Mouse (Mus musculus) midbrain, postnatal 0 days (tissue): Measurements from ENCODE around the gene Gpx1. TPM values are rescaled to one million over a fixed set of nuclear protein-coding genes. Genes with fewer than 3 reads are reported as not detected.
"Not testable (repeated sequence)": the region's sequence is repeated elsewhere in the genome, so short reads cannot be mapped to it uniquely, and the experiment has no call there.

Experiments used
- ATAC-seq: fragments of 200-750 bp; cut with Nextera tagmentation; 2 replicates; pipeline ENCODE4 v1.8.0; 2017; ENCODE audit warnings: moderate number of reproducible peaks, mild to moderate bottlenecking, moderate TSS enrichment, moderate library complexity; ENCODE audit not compliant: low FRiP score
- DNase-seq: peaks from one replicate; pipeline ENCODE4 v3.0.0-alpha.2; 2015; ENCODE audit warnings: low spot score
- H3K27ac ChIP-seq: fragments of 300-500 bp; sonication (generic); 2 replicates; pipeline ENCODE4 v1.5.1; 2014; ENCODE audit warnings: low read depth, mild to moderate bottlenecking, low read length, mixed read lengths
- H3K27me3 ChIP-seq: fragments of 300-500 bp; sonication (generic); 2 replicates; pipeline ENCODE4 v1.6.1; 2014; ENCODE audit warnings: low read length, control low read depth, mixed read lengths; ENCODE audit not compliant: insufficient read depth
- H3K36me3 ChIP-seq: fragments of 300-500 bp; sonication (generic); 2 replicates; pipeline ENCODE4 v1.6.1; 2014; ENCODE audit warnings: low read length, control low read depth, mixed read lengths; ENCODE audit not compliant: insufficient read depth
- H3K4me1 ChIP-seq: fragments of 300-500 bp; sonication (generic); 2 replicates; pipeline ENCODE4 v1.6.1; 2014; ENCODE audit warnings: mild to moderate bottlenecking, control low read depth, antibody characterized with exemption, low read length, mixed read lengths; ENCODE audit not compliant: insufficient read depth
- H3K4me2 ChIP-seq: fragments of 300-500 bp; sonication (generic); 2 replicates; pipeline ENCODE4 v1.6.1; 2014; ENCODE audit warnings: low read depth, mild to moderate bottlenecking, low read length, mixed read lengths; ENCODE audit not compliant: poor library complexity, severe bottlenecking
- H3K4me3 ChIP-seq: fragments of 300-500 bp; sonication (generic); 2 replicates; pipeline ENCODE4 v1.5.1; 2014; ENCODE audit warnings: low read depth, mild to moderate bottlenecking, low read length, moderate library complexity
- H3K9ac ChIP-seq: fragments of 300-500 bp; sonication (generic); replicated peaks from 2 replicates; pipeline ENCODE4 v1.6.1; 2014; ENCODE audit warnings: mild to moderate bottlenecking, low read length, moderate library complexity, mixed read lengths; ENCODE audit not compliant: poor library complexity, severe bottlenecking
- H3K9me3 ChIP-seq: fragments of 300-500 bp; sonication (generic); 2 replicates; pipeline ENCODE4 v1.6.1; 2016; ENCODE audit warnings: low read length, control low read depth
- CTCF ChIP-seq: IDR thresholded peaks from 2 replicates; pipeline ENCODE4 v1.5.1; 2016; ENCODE audit warnings: antibody characterized with exemption, mild to moderate bottlenecking
- WGBS: fragments of 180-500 bp; shearing (Covaris S2); extraction: QIAGEN DNeasy Blood & Tissue Kit; methylation state at CpG from one replicate; pipeline ENCODE4 v1.1.7; 2014; 5-methylcytosine and 5-hydroxymethylcytosine counted together
- polyA plus RNA-seq: library from polyadenylated mRNA; unstranded; fragments of >200 nt; fragmentation: Nextera tagmentation; extraction: Ambion mirVana; gene quantifications from 2 replicates; pipeline ENCODE4 v1.2.1, GENCODE M21; 2015
- total RNA-seq: library from RNA; depleted of rRNA; stranded (reverse); fragments of >200 nt; gene quantifications from 2 replicates; pipeline ENCODE4 v1.2.3, GENCODE M21; 2014

The Gpx1 gene
- total and polyA plus RNA-seq, 2 experiments from 2014 or later: 225 to 430 TPM

GRCm38 (mm10) chr9:108307021-108307807 lies 31.5 kb upstream of the Gpx1 start:
- H3K27ac ChIP-seq: peak overlapping the region; percentile 95
- peaks cover 15% of the 10 kb centered on the region for H3K36me3 ChIP-seq
- peaks cover 14% of the 10 kb centered on the region for H3K4me1 ChIP-seq
- H3K9ac ChIP-seq: peak overlapping the region; percentile 95
- H3K9me3 ChIP-seq: no peaks in the 10 kb centered on the region
- peak overlapping the region; percentile 95 for H3K4me3 ChIP-seq
- TF ChIP-seq CTCF: no peak
- DNase-seq (no peak), ATAC-seq (no peak)
- 19% methylated on average over 12 of the region's 12 CpGs for WGBS
- no peaks in the 10 kb centered on the region for H3K27me3 ChIP-seq
- peak overlapping the region; percentile 55 for H3K4me2 ChIP-seq

DNA sequence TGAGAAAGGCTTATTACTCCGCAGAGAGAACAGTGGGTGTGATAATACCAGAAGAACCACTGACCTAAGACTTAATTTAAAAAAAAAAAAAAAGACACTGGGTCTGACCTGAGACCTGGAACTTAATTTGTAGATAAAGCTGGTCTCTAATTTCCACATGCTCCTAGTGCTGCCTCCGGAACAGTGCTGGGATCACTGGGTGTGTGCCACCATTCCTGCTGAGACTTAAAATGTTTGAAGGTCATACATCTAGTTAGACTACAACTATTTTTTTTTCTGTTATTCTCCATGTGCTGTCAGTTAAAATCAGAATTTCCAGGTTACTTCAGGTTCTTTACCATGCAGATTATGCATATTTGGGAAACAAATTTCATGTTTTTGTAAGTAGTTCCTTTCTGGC lies 30.6 kb upstream of the Gpx1 start:
- H3K4me2 ChIP-seq: peak overlapping the region; percentile 55
- peaks cover 8% of the 10 kb centered on the region for H3K36me3 ChIP-seq
- H3K4me3 ChIP-seq: peak overlapping the region; percentile 95
- ATAC-seq: no peak
- no peak for DNase-seq
- H3K9ac ChIP-seq: 0 out of 2 replicates have a peak overlapping the region, but pooled peaks have one; percentile 19
- H3K9me3 ChIP-seq: no peaks in the 10 kb centered on the region
- 36% methylated on average over 2 of the region's 2 CpGs for WGBS
- no peaks in the 10 kb centered on the region for H3K27me3 ChIP-seq
- no peak overlapping the region for H3K27ac ChIP-seq
- no peak for TF ChIP-seq CTCF
- peaks cover 14% of the 10 kb centered on the region for H3K4me1 ChIP-seq

DNA sequence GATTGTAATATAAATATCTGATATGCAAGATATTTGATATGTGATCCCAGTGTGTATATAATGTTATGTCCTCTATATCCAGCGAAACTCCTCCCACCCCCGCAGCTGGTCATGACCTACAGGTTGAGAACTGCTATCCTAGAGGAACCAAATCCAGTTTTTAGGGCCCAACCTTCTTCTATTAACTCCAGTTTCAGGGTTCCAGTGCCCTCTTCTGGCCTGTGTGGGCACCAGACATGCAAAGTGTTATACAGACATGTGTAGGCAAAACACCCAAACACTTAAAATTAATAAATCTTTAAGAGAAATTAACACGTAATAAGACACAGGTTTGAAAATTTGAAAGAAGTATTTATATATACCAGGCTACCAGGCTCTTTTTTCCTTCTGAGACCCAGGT lies 21.1 kb upstream of the Gpx1 start:
- no peak for DNase-seq
- no peak overlapping the region for H3K4me2 ChIP-seq
- ATAC-seq: no peak
- H3K9me3 ChIP-seq: no peaks in the 10 kb centered on the region
- WGBS: 96% methylated on average over 3 of the region's 3 CpGs
- H3K4me1 ChIP-seq: no peaks in the 10 kb centered on the region
- no peaks in the 10 kb centered on the region for H3K36me3 ChIP-seq
- H3K4me3 ChIP-seq: no peak overlapping the region
- H3K27me3 ChIP-seq: no peaks in the 10 kb centered on the region
- H3K27ac ChIP-seq: no peak overlapping the region
- peak; percentile 44 for TF ChIP-seq CTCF
- no peak overlapping the region for H3K9ac ChIP-seq

DNA sequence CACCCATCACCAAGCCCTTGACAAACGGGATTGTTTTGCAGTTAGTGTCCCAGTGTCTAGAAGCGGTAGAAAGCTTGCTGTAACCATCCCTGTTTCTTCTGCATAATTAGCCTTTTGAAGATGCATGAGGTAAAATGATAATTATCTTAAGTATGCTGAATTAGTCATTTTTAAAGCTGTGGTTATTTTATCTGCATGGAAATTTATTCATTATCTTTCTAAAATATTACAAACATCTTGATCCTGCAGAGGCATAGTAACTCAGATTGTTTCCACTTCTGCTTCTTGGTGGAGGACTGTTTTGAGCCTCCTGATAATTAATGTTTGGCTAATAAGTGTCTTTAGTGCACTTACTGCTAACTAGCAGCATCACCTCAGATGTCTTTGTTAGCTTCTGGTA lies 20.2 kb upstream of the Gpx1 start:
- ATAC-seq (no peak), DNase-seq (no peak)
- Histone ChIP-seq H3K4me2 (no peak overlapping the region), H3K27me3 (no peaks in the 10 kb centered on the region), H3K4me1 (no peaks in the 10 kb centered on the region), H3K36me3 (no peaks in the 10 kb centered on the region), H3K9me3 (no peaks in the 10 kb centered on the region), H3K27ac (no peak overlapping the region), H3K9ac (no peak overlapping the region), H3K4me3 (no peak overlapping the region)
- WGBS: 75% methylated on average over 2 of the region's 2 CpGs
- TF ChIP-seq CTCF: no peak

DNA sequence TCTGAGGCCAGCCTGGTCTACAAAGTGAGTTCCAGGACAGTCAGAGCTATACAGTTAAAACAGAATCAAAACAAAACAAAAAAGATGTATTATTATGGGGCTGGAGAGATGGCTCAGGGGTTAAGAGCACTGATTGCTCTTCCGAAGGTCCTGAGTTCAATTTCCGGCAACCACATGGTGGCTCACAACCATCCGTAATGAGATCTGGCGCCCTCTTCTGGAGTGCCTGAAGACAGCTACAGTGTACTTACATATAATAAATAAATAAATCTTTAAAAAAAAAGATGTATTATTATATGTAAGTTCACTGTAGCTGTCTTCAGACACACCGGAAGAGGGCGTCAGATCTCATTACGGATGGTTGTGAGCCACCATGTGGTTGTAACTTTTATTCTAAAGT lies 16.6 kb upstream of the Gpx1 start:
- H3K4me3 ChIP-seq, H3K27me3 ChIP-seq, ATAC-seq, H3K27ac ChIP-seq, H3K36me3 ChIP-seq, H3K4me1 ChIP-seq, H3K9me3 ChIP-seq, H3K4me2 ChIP-seq, H3K9ac ChIP-seq, DNase-seq: not testable (repeated sequence)
- 95% methylated on average over 7 of the region's 7 CpGs for WGBS

DNA sequence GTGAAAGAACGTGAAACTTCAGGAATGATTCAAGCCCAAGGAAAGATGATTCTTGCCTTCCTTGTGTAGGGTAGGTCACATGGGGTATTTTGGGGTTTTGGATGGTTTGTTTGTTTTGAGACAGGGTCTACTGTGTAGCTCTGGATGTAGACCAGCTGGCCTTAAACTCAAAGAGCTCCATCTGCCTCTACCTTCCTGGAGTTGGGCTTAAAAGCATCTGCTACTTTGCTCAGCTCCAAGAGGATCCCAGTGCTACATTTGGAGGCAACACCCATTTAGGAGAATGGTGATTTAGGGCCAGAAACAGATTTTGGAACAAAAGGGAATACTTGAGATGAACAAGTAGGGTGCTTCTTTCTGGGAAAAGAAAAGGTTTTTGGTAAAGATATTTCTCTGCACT lies 13.9 kb upstream of the Gpx1 start:
- no peaks in the 10 kb centered on the region for H3K27me3 ChIP-seq

More for the DNA sequence above, 13.9 kb upstream of the Gpx1 start:
- no peak for TF ChIP-seq CTCF
- Histone ChIP-seq H3K9ac (no peak overlapping the region), H3K4me3 (no peak overlapping the region), H3K36me3 (peaks cover 11% of the 10 kb centered on the region; the same call in 1 of the 2 replicates), H3K27ac (no peak overlapping the region), H3K4me1 (no peaks in the 10 kb centered on the region), H3K9me3 (no peaks in the 10 kb centered on the region), H3K4me2 (no peak overlapping the region)
- ATAC-seq: no peak
- DNase-seq: no peak
- 92% methylated on average over 1 of the region's 1 CpGs for WGBS
